In the genomic region with DNA sequence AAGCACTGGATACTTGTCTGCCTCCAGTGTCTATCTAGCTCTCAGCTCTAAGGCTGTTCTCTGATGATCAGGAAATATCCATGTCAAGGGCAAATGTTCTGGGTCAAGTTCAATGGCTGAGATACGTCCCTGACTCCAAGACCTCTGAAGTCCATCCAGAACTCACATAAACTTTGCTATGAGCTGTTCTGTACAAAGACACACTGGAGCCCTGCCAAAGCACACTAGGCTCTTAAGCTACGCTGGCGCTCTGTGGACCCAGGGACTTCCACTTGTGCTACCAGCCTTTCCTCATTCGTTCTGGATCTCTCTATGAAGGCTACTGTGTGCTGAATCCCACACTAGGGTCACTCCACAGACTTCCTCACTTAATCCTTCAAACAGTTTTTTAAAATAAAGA, we compare ENCODE assay signal across 17 mouse cellular contexts. TPM values are rescaled to one million over a fixed set of nuclear protein-coding genes. Genes with fewer than 3 reads are reported as not detected.
DNase-seq lines count a peak whose midpoint lies in the region; ATAC-seq lines count a peak whose summit lies in the region.
"Had no signal": no experiment of that assay in that cellular context is flagged by ENCODE, and none has a peak within 500 bp of the region (broad histone marks: within the 10 kb centered on the region; RNA-seq: fewer than 3 reads in every experiment).

No protein-coding gene starts in this region.

- no peak overlapping the region for H3K9ac ChIP-seq in kidney, embryonic 16.5 days (replicated peaks; ENCODE audit: low read length)
- H3K9ac ChIP-seq: hindbrain, embryonic 13.5 days; liver, embryonic 14.5 days had no signal

- H3K9me3 ChIP-seq in kidney, embryonic 16.5 days (ENCODE audit: low read length), result no peaks in the 10 kb centered on the region
- no peaks in the 10 kb centered on the region for H3K9me3 ChIP-seq in limb, embryonic 10.5 days (replicated peaks)
- H3K9me3 ChIP-seq: forebrain, embryonic 10.5 days; heart, embryonic 10.5 days; hindbrain, embryonic 13.5 days had no signal

- H3K4me2 ChIP-seq in kidney, embryonic 16.5 days (replicated peaks; ENCODE audit: low read depth, low read length), result no peak overlapping the region
- H3K4me2 ChIP-seq: hindbrain, embryonic 13.5 days had no signal

- H3K4me3 ChIP-seq in kidney, embryonic 16.5 days (ENCODE audit: low read length), result no peak overlapping the region
- no peak overlapping the region for H3K4me3 ChIP-seq in limb, embryonic 10.5 days
- H3K4me3 ChIP-seq: forebrain, embryonic 10.5 days; heart, embryonic 10.5 days; hindbrain, embryonic 13.5 days had no signal

- 44% methylated on average over 4 of the region's 4 CpGs for WGBS in kidney, embryonic 16.5 days
- 91% methylated on average over 4 of the region's 4 CpGs for WGBS in limb, embryonic 10.5 days

- no peaks in the 10 kb centered on the region for H3K27me3 ChIP-seq in kidney, embryonic 16.5 days (ENCODE audit: insufficient read depth, low read length)
- no peaks in the 10 kb centered on the region for H3K27me3 ChIP-seq in limb, embryonic 10.5 days (ENCODE audit: low read depth, poor library complexity, severe bottlenecking)
- H3K27me3 ChIP-seq: hindbrain, embryonic 13.5 days had no signal

- no peak overlapping the region for H3K27ac ChIP-seq in kidney, embryonic 16.5 days (ENCODE audit: low read length)
- H3K27ac ChIP-seq in limb, embryonic 10.5 days, result no peak overlapping the region
- H3K27ac ChIP-seq: forebrain, embryonic 10.5 days; heart, embryonic 10.5 days; hindbrain, embryonic 13.5 days; liver, embryonic 14.5 days had no signal

- ATAC-seq in kidney, embryonic 16.5 days (ENCODE audit: low FRiP score, low TSS enrichment), result no peak
- ATAC-seq in CD4-positive, CD25-positive, alpha-beta regulatory T cell, adult 4 months, result no peak

- DNase-seq in kidney, postnatal 14 days, result peak; percentile 42
- peak; percentile 74 for DNase-seq in adrenal gland, adult 8-10 months
- peak; percentile 5 to 18 for DNase-seq in adrenal gland, postnatal 4 days (ENCODE audit: low spot score in 2 of 2)
- peak; percentile 74 for DNase-seq in lung, postnatal 14 days
- DNase-seq in thymus, postnatal 0 days (ENCODE audit: low spot score), result no peak
- no peak for DNase-seq in limb, embryonic 10.5 days (ENCODE audit: low spot score)
- DNase-seq: cerebellum, postnatal 14 days; midbrain, embryonic 14.5 days had no signal

- H3K4me1 ChIP-seq in kidney, embryonic 16.5 days (ENCODE audit: insufficient read depth, low read length), result no peaks in the 10 kb centered on the region
- H3K4me1 ChIP-seq in limb, embryonic 10.5 days, result peaks cover 31% of the 10 kb centered on the region
- H3K4me1 ChIP-seq: hindbrain, embryonic 13.5 days had no signal

- H3K36me3 ChIP-seq in kidney, embryonic 16.5 days (ENCODE audit: insufficient read depth, low read length), result no peaks in the 10 kb centered on the region
- H3K36me3 ChIP-seq in limb, embryonic 10.5 days, result no peaks in the 10 kb centered on the region
- H3K36me3 ChIP-seq: forebrain, embryonic 10.5 days; heart, embryonic 10.5 days; hindbrain, embryonic 13.5 days had no signal

RNA-seq across cellular contexts. Expression of gene Pon1, which starts 4.2 kb away (rescaled TPM):
- polyA plus RNA-seq in kidney, embryonic 16.5 days (2015; fragmentation: Nextera tagmentation; extraction: Ambion mirVana), result 0.10 and 0.18 TPM in 2 replicates
- total RNA-seq in adrenal gland, adult 8-10 months (2022), result 1 to 10 TPM; 1.3 to 4.7 (median 2.8) TPM
- 10 to 100 TPM in 1 of 2 experiments, 1 to 10 TPM in 1; 1.7 to 35.3 TPM for total RNA-seq in adrenal gland, postnatal 4 days (2021)
- not detected in 2 replicates for polyA plus RNA-seq in thymus, postnatal 0 days (2015; fragmentation: Nextera tagmentation; extraction: Ambion mirVana)
- not detected for polyA plus RNA-seq in CD4-positive, CD25-positive, alpha-beta regulatory T cell, adult 4 months (2017; shearing (Covaris generic))
- polyA plus RNA-seq in limb, embryonic 10.5 days (2016; fragmentation: Nextera tagmentation; extraction: Ambion mirVana), result 0.10 TPM in 1 of 2 replicates, not detected in the other
- total RNA-seq: left cerebral cortex, adult 18-20 months had no signal
- polyA plus RNA-seq: embryonic facial prominence, embryonic 11.5 days; midbrain, embryonic 14.5 days; neural tube, embryonic 11.5 days had no signal

Comparison
In these comparisons a context has a peak if more than half of its experiments do, and no peak if none do; other contexts are left out.
1. DNase-seq: peak in kidney, postnatal 14 days (single experiment), adrenal gland, adult 8-10 months (single experiment), adrenal gland, postnatal 4 days (2 of 2) and lung, postnatal 14 days (single experiment); none in thymus, postnatal 0 days (single experiment) and limb, embryonic 10.5 days (single experiment).